Mouse (Mus musculus) midbrain, postnatal 0 days (tissue): ENCODE data around the gene Kcnk2. TPM values are rescaled to one million over a fixed set of nuclear protein-coding genes. Genes with fewer than 3 reads are reported as not detected.

Experiments used
- ATAC-seq: fragments of 200-750 bp; cut with Nextera tagmentation; 2 replicates; pipeline ENCODE4 v1.8.0; 2017; ENCODE audit warnings: moderate number of reproducible peaks, mild to moderate bottlenecking, moderate TSS enrichment, moderate library complexity; ENCODE audit not compliant: low FRiP score
- DNase-seq: peaks from one replicate; pipeline ENCODE4 v3.0.0-alpha.2; 2015; ENCODE audit warnings: low spot score
- H3K27ac ChIP-seq: fragments of 300-500 bp; sonication (generic); 2 replicates; pipeline ENCODE4 v1.5.1; 2014; ENCODE audit warnings: low read depth, mild to moderate bottlenecking, low read length, mixed read lengths
- H3K27me3 ChIP-seq: fragments of 300-500 bp; sonication (generic); 2 replicates; pipeline ENCODE4 v1.6.1; 2014; ENCODE audit warnings: low read length, control low read depth, mixed read lengths; ENCODE audit not compliant: insufficient read depth
- H3K36me3 ChIP-seq: fragments of 300-500 bp; sonication (generic); 2 replicates; pipeline ENCODE4 v1.6.1; 2014; ENCODE audit warnings: low read length, control low read depth, mixed read lengths; ENCODE audit not compliant: insufficient read depth
- H3K4me1 ChIP-seq: fragments of 300-500 bp; sonication (generic); 2 replicates; pipeline ENCODE4 v1.6.1; 2014; ENCODE audit warnings: mild to moderate bottlenecking, control low read depth, antibody characterized with exemption, low read length, mixed read lengths; ENCODE audit not compliant: insufficient read depth
- H3K4me2 ChIP-seq: fragments of 300-500 bp; sonication (generic); 2 replicates; pipeline ENCODE4 v1.6.1; 2014; ENCODE audit warnings: low read depth, mild to moderate bottlenecking, low read length, mixed read lengths; ENCODE audit not compliant: poor library complexity, severe bottlenecking
- H3K4me3 ChIP-seq: fragments of 300-500 bp; sonication (generic); 2 replicates; pipeline ENCODE4 v1.5.1; 2014; ENCODE audit warnings: low read depth, mild to moderate bottlenecking, low read length, moderate library complexity
- H3K9ac ChIP-seq: fragments of 300-500 bp; sonication (generic); replicated peaks from 2 replicates; pipeline ENCODE4 v1.6.1; 2014; ENCODE audit warnings: mild to moderate bottlenecking, low read length, moderate library complexity, mixed read lengths; ENCODE audit not compliant: poor library complexity, severe bottlenecking
- H3K9me3 ChIP-seq: fragments of 300-500 bp; sonication (generic); 2 replicates; pipeline ENCODE4 v1.6.1; 2016; ENCODE audit warnings: low read length, control low read depth
- CTCF ChIP-seq: IDR thresholded peaks from 2 replicates; pipeline ENCODE4 v1.5.1; 2016; ENCODE audit warnings: antibody characterized with exemption, mild to moderate bottlenecking
- WGBS: fragments of 180-500 bp; shearing (Covaris S2); extraction: QIAGEN DNeasy Blood & Tissue Kit; methylation state at CpG from one replicate; pipeline ENCODE4 v1.1.7; 2014; 5-methylcytosine and 5-hydroxymethylcytosine counted together
- polyA plus RNA-seq: library from polyadenylated mRNA; unstranded; fragments of >200 nt; fragmentation: Nextera tagmentation; extraction: Ambion mirVana; gene quantifications from 2 replicates; pipeline ENCODE4 v1.2.1, GENCODE M21; 2015
- total RNA-seq: library from RNA; depleted of rRNA; stranded (reverse); fragments of >200 nt; gene quantifications from 2 replicates; pipeline ENCODE4 v1.2.3, GENCODE M21; 2014

Kcnk2 gene
- total and polyA plus RNA-seq, 2 experiments from 2014 or later: 17.9 to 19.8 TPM

- H3K27ac ChIP-seq: no peak overlapping the region
- 82% methylated on average over 4 of the region's 4 CpGs for WGBS
- no peaks in the 10 kb centered on the region for H3K27me3 ChIP-seq
- no peak overlapping the region for H3K4me2 ChIP-seq
- no peak overlapping the region for H3K4me3 ChIP-seq
- TF ChIP-seq CTCF: peak; percentile 35
- no peaks in the 10 kb centered on the region for H3K9me3 ChIP-seq
- H3K4me1 ChIP-seq: peaks cover 7% of the 10 kb centered on the region
- DNase-seq (no peak), ATAC-seq (no peak)
- no peaks in the 10 kb centered on the region for H3K36me3 ChIP-seq
- no peak overlapping the region for H3K9ac ChIP-seq
Observed at GRCm38 (mm10) chr1:189227479-189227878, 174.6 kb downstream of the Kcnk2 start.

- Histone ChIP-seq H3K9me3 (no peaks in the 10 kb centered on the region), H3K36me3 (no peaks in the 10 kb centered on the region), H3K27ac (no peak overlapping the region), H3K4me1 (no peaks in the 10 kb centered on the region), H3K27me3 (no peaks in the 10 kb centered on the region), H3K4me3 (no peak overlapping the region), H3K4me2 (no peak overlapping the region), H3K9ac (no peak overlapping the region)
- peak; percentile 79 for DNase-seq
- TF ChIP-seq CTCF: no peak
- ATAC-seq: no peak
- WGBS: 66% methylated on average over 10 of the region's 10 CpGs
Observed at GRCm38 (mm10) chr1:189219051-189219450, 183.0 kb downstream of the Kcnk2 start.

GRCm38 (mm10) chr1:189217751-189218564 lies 184.1 kb downstream of the Kcnk2 start:
- no peak overlapping the region for H3K9ac ChIP-seq
- WGBS: 85% methylated on average over 11 of the region's 11 CpGs
- ATAC-seq (no peak; the same call in 1 of the 2 replicates), DNase-seq (peak; percentile 70)
- H3K36me3 ChIP-seq: no peaks in the 10 kb centered on the region
- H3K4me2 ChIP-seq: no peak overlapping the region
- H3K4me1 ChIP-seq: no peaks in the 10 kb centered on the region
- no peak overlapping the region for H3K27ac ChIP-seq
- no peak overlapping the region for H3K4me3 ChIP-seq
- no peaks in the 10 kb centered on the region for H3K9me3 ChIP-seq
- no peak for TF ChIP-seq CTCF
- H3K27me3 ChIP-seq: no peaks in the 10 kb centered on the region

GRCm38 (mm10) chr1:189215131-189215530 lies 186.9 kb downstream of the Kcnk2 start:
- no peak overlapping the region for H3K9ac ChIP-seq
- DNase-seq (no peak), ATAC-seq (no peak)
- no peak overlapping the region for H3K4me2 ChIP-seq
- WGBS: 75% methylated on average over 9 of the region's 9 CpGs
- H3K27ac ChIP-seq: no peak overlapping the region
- no peaks in the 10 kb centered on the region for H3K36me3 ChIP-seq
- no peak for TF ChIP-seq CTCF
- no peaks in the 10 kb centered on the region for H3K4me1 ChIP-seq
- no peaks in the 10 kb centered on the region for H3K27me3 ChIP-seq
- H3K4me3 ChIP-seq: no peak overlapping the region
- H3K9me3 ChIP-seq: no peaks in the 10 kb centered on the region

- H3K4me3 ChIP-seq: no peak overlapping the region
- TF ChIP-seq CTCF: no peak
- H3K9ac ChIP-seq: no peak overlapping the region
- no peaks in the 10 kb centered on the region for H3K36me3 ChIP-seq
- H3K9me3 ChIP-seq: no peaks in the 10 kb centered on the region
- ATAC-seq (no peak), DNase-seq (no peak)
- WGBS: 75% methylated on average over 3 of the region's 3 CpGs
- no peak overlapping the region for H3K27ac ChIP-seq
- no peak overlapping the region for H3K4me2 ChIP-seq
- no peaks in the 10 kb centered on the region for H3K27me3 ChIP-seq
- H3K4me1 ChIP-seq: no peaks in the 10 kb centered on the region
Observed at GRCm38 (mm10) chr1:189214477-189214876, 187.6 kb downstream of the Kcnk2 start.

GRCm38 (mm10) chr1:189209715-189210108 lies 192.4 kb downstream of the Kcnk2 start:
- H3K4me1 ChIP-seq: no peaks in the 10 kb centered on the region
- no peak overlapping the region for H3K27ac ChIP-seq
- no peak overlapping the region for H3K4me3 ChIP-seq
- no peaks in the 10 kb centered on the region for H3K36me3 ChIP-seq
- no peak overlapping the region for H3K4me2 ChIP-seq
- no peaks in the 10 kb centered on the region for H3K9me3 ChIP-seq
- no peak overlapping the region for H3K9ac ChIP-seq
- TF ChIP-seq CTCF: no peak
- H3K27me3 ChIP-seq: no peaks in the 10 kb centered on the region
- WGBS: 85% methylated on average over 17 of the region's 17 CpGs
- no peak for DNase-seq
- no peak for ATAC-seq
